Mouse (Mus musculus): Measurements from ENCODE around the gene Nfia.

The Nfia gene

GRCm38 (mm10) chr4:98120706-98121340, 348.3 kb downstream of the Nfia start:
- DNase-seq (ENCODE audit: low read depth, low spot score) = no peak

GRCm38 (mm10) chr4:98126003-98126677, 353.6 kb downstream of the Nfia start:
- DNase-seq (ENCODE audit: low read depth, low spot score) = no peak

- DNase-seq (ENCODE audit: low read depth, low spot score) = no peak
Observed at GRCm38 (mm10) chr4:98130798-98131197, 358.3 kb downstream of the Nfia start.

GRCm38 (mm10) chr4:98134027-98134426, 361.5 kb downstream of the Nfia start:
- DNase-seq (ENCODE audit: low read depth, low spot score) = no peak

GRCm38 (mm10) chr4:98136072-98136471, 363.5 kb downstream of the Nfia start:
- no peak for DNase-seq (ENCODE audit: low read depth, low spot score)

- DNase-seq (ENCODE audit: low read depth, low spot score) = peak; percentile 1
Observed at GRCm38 (mm10) chr4:98142879-98143436, 370.4 kb downstream of the Nfia start.

GRCm38 (mm10) chr4:98150576-98150975, 378.0 kb downstream of the Nfia start:
- DNase-seq (ENCODE audit: low read depth, low spot score) = no peak

- no peak for DNase-seq (ENCODE audit: low read depth, low spot score)
Observed at GRCm38 (mm10) chr4:98157921-98158320, 385.4 kb downstream of the Nfia start.

- DNase-seq (ENCODE audit: low read depth, low spot score) = no peak
Observed at GRCm38 (mm10) chr4:98166379-98166778, 393.8 kb downstream of the Nfia start.

Measured in 3T3-L1 (cell line).